Comparison of ENCODE assay signal across 20 mouse cellular contexts in the genomic region with DNA sequence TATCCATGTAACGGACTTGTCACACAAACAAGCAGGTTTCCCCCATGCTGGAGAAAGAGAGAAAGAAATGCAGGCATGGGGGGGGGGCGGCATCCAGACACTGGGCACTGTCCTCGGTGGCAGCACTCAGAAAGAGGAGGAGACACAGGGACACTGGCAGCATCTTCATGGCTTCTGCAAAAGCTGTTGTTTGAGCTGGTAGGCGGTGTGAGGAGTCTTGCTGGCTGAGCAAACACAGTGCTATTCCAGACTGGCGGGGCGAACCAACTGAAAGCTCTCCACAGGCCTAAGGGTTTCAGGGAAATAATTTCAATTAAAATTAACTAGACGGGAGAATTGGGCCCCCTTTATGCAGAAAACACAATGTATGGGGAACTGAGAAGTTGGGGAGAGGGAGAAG.
DNase-seq lines count a peak whose midpoint lies in the region; ATAC-seq and TF ChIP-seq lines count a peak whose summit lies in the region.
"Had no signal": no experiment of that assay in that cellular context is flagged by ENCODE, and none has a peak within 500 bp of the region (broad histone marks: within the 10 kb centered on the region; RNA-seq: fewer than 3 reads in every experiment).

No protein-coding gene starts in this region.

- 0 out of 2 replicates have a peak overlapping the region, but pooled peaks have one; percentile 13 for H3K27ac ChIP-seq in forebrain, embryonic 12.5 days
- no peak overlapping the region for H3K27ac ChIP-seq in forebrain, embryonic 10.5 days
- peak overlapping the region; percentile 35; the same call in 1 of the 2 replicates for H3K27ac ChIP-seq in forebrain, postnatal 0 days (ENCODE audit: low read depth, low read length)
- H3K27ac ChIP-seq: heart, adult 2 months; hindbrain, embryonic 14.5 days; kidney, postnatal 0 days; limb, embryonic 13.5 days; liver, embryonic 15.5 days; stomach, embryonic 15.5 days had no signal

- ATAC-seq in forebrain, embryonic 12.5 days (ENCODE audit: low FRiP score): no peak
- ATAC-seq in forebrain, postnatal 0 days: no peak; the same call in 1 of the 2 replicates
- ATAC-seq: CD4-positive, CD25-positive, alpha-beta regulatory T cell, adult 4 months; intestine, postnatal 0 days; lung, postnatal 0 days had no signal

- no peak overlapping the region for H3K9ac ChIP-seq in forebrain, embryonic 12.5 days
- H3K9ac ChIP-seq in forebrain, postnatal 0 days: no peak overlapping the region
- H3K9ac ChIP-seq: hindbrain, embryonic 14.5 days; limb, embryonic 13.5 days; liver, embryonic 15.5 days; stomach, embryonic 15.5 days had no signal

- WGBS in forebrain, embryonic 12.5 days: 56% methylated on average over 7 of the region's 7 CpGs
- WGBS in forebrain, embryonic 10.5 days: 73% methylated on average over 7 of the region's 7 CpGs
- 44% methylated on average over 7 of the region's 7 CpGs for WGBS in forebrain, postnatal 0 days

- H3K4me2 ChIP-seq in forebrain, embryonic 12.5 days: no peak overlapping the region
- H3K4me2 ChIP-seq in forebrain, postnatal 0 days (ENCODE audit: low read depth): no peak overlapping the region
- H3K4me2 ChIP-seq: hindbrain, embryonic 14.5 days; limb, embryonic 13.5 days; liver, embryonic 15.5 days; stomach, embryonic 15.5 days had no signal

- H3K4me1 ChIP-seq in forebrain, embryonic 12.5 days: peaks cover 13% of the 10 kb centered on the region
- peaks cover 21% of the 10 kb centered on the region for H3K4me1 ChIP-seq in forebrain, embryonic 10.5 days
- H3K4me1 ChIP-seq in forebrain, postnatal 0 days (ENCODE audit: insufficient read depth): no peaks in the 10 kb centered on the region
- H3K4me1 ChIP-seq: limb, embryonic 13.5 days; liver, embryonic 15.5 days; stomach, embryonic 15.5 days had no signal

- DNase-seq in forebrain, embryonic 10.5 days (ENCODE audit: extremely low spot score, low spot score): no peak
- peak; percentile 44 to 62 for DNase-seq in left cerebral cortex, adult 18-20 months (ENCODE audit: low spot score in 2 of 2)
- no peak for DNase-seq in left cerebral cortex, postnatal 4 days
- no peak for DNase-seq in forebrain, postnatal 0 days
- peak; percentile 60 to 65 for DNase-seq in right cerebral cortex, postnatal 10 days (ENCODE audit: low spot score in 2 of 2)
- DNase-seq in spleen, adult 12 weeks (ENCODE audit: low spot score): no peak
- DNase-seq in embryo, embryonic 11 days: no peak
- DNase-seq: cerebellum, adult 11 months; heart, adult 2 months had no signal

- no peaks in the 10 kb centered on the region for H3K36me3 ChIP-seq in forebrain, embryonic 12.5 days (replicated peaks)
- no peaks in the 10 kb centered on the region for H3K36me3 ChIP-seq in forebrain, embryonic 10.5 days (replicated peaks)
- H3K36me3 ChIP-seq in forebrain, postnatal 0 days (ENCODE audit: insufficient read depth): no peaks in the 10 kb centered on the region
- H3K36me3 ChIP-seq: G1E; limb, embryonic 13.5 days; liver, embryonic 15.5 days; stomach, embryonic 15.5 days had no signal

- no peak overlapping the region for H3K4me3 ChIP-seq in forebrain, embryonic 12.5 days (replicated peaks)
- H3K4me3 ChIP-seq in forebrain, embryonic 10.5 days: no peak overlapping the region
- no peak overlapping the region for H3K4me3 ChIP-seq in forebrain, postnatal 0 days (ENCODE audit: low read depth, low read length)
- H3K4me3 ChIP-seq: erythroblast, embryonic 14.5 days; heart, adult 2 months; limb, embryonic 13.5 days; liver, embryonic 15.5 days; stomach, embryonic 15.5 days had no signal

- intact Hi-C loops in left cerebral cortex, postnatal 4 days (cut with DNase I): no loop called here

- H3K9me3 ChIP-seq in forebrain, embryonic 12.5 days: no peaks in the 10 kb centered on the region
- H3K9me3 ChIP-seq in forebrain, embryonic 10.5 days: no peaks in the 10 kb centered on the region
- no peaks in the 10 kb centered on the region for H3K9me3 ChIP-seq in forebrain, postnatal 0 days (ENCODE audit: low read length)
- H3K9me3 ChIP-seq: G1E; limb, embryonic 13.5 days; liver, embryonic 15.5 days; stomach, embryonic 15.5 days had no signal

- no peak for TF ChIP-seq CTCF in forebrain, postnatal 0 days (IDR thresholded peaks at IDR 0.05; ENCODE audit: low read depth)

- no peaks in the 10 kb centered on the region for H3K27me3 ChIP-seq in forebrain, embryonic 12.5 days
- no peaks in the 10 kb centered on the region for H3K27me3 ChIP-seq in forebrain, embryonic 10.5 days (ENCODE audit: poor library complexity, severe bottlenecking)
- no peaks in the 10 kb centered on the region for H3K27me3 ChIP-seq in forebrain, postnatal 0 days (ENCODE audit: insufficient read depth, low read length)
- H3K27me3 ChIP-seq: limb, embryonic 13.5 days; liver, embryonic 15.5 days; stomach, embryonic 15.5 days had no signal

Comparison
In these comparisons a context has a peak if more than half of its experiments do, and no peak if none do; other contexts are left out.
1. DNase-seq: peak in left cerebral cortex, adult 18-20 months (2 of 2) and right cerebral cortex, postnatal 10 days (2 of 2); none in forebrain, embryonic 10.5 days (single experiment), left cerebral cortex, postnatal 4 days (single experiment), forebrain, postnatal 0 days (single experiment), spleen, adult 12 weeks (single experiment) and embryo, embryonic 11 days (single experiment).